Mouse (Mus musculus) forelimb bud, embryonic 11.5 days (tissue): ENCODE data around the gene Egfr.

Source experiments
- DNase-seq: peaks from one replicate; pipeline ENCODE4 v3.0.0-alpha.2; 2012; ENCODE audit warnings: low read depth, low spot score

The Egfr gene

DNA sequence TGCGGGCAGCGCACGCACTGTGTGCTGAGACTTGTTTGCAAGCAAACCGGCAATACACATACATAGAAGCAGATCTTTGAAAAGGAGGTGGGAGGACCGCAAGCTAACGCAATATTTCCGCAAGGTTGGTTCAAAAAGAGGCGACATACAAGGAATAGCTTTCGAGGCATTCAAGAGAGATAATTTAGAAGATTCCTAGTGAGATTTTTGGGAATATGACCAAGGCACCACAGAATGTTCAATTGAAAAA, 199.7 kb downstream of the Egfr start:
- DNase-seq, result no peak

GRCm38 (mm10) chr11:16956115-16956862, 204.3 kb downstream of the Egfr start:
- DNase-seq, result no peak

DNA sequence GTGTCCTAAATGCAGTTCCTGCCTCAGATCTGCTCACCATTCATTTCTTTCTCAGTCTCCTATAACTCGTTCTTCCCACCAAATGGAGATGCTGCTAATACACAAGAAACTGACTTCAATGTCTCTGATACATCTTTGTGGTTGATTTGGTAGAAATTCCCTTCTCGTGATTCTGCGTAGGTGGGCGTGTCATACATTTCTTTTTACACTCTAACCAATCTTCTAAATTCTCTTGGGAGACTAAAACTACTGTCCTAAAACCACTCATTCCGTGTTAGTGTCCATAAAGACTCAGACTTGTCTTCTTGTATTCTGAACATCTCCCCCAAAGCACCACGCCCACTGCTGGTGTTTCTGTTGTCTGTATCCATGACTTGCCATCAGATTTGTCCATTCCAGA, 205.0 kb downstream of the Egfr start:
- DNase-seq, result no peak

DNA sequence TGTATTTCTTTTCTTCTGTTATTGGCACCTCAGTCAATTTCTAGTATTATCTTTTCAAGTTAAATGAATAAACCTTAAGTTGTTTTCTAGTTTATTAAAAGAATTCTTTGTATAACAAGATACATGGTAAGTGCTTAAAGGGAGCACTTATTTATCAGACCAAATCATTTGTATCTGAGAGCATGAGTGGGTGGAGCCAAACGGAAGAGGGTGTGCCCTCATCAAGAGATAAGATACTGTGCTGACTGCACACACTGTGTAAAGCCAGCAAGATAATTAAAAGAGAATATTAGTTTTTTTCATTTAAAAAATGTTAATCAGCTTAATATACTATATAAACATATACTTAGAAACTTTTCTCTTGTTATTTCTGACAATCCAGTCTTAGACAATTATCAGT, 206.5 kb downstream of the Egfr start:
- DNase-seq, result no peak
